Mouse (Mus musculus) layer of hippocampus, adult 2 months (tissue): ENCODE results near the gene Cpa4. TPM values are rescaled to one million over a fixed set of nuclear protein-coding genes. Genes with fewer than 3 reads are reported as not detected.

Experiments used
- DNase-seq, 2 experiments: peaks; one replicate each; pipeline ENCODE4 v3.0.0; 2022; ENCODE audit warnings: low spot score in 2 of 2
- H3K27ac ChIP-seq: fragments of 200-600 bp; 2 replicates; pipeline ENCODE4 v1.8.1; 2022
- H3K4me3 ChIP-seq: fragments of 200-600 bp; 2 replicates; pipeline ENCODE4 v1.8.1; 2022; ENCODE audit warnings: mild to moderate bottlenecking
- CTCF ChIP-seq: fragments of 200-600 bp; conservative IDR thresholded peaks from 2 replicates; pipeline ENCODE4 v1.8.1; 2022; ENCODE audit warnings: antibody characterized with exemption, mild to moderate bottlenecking, moderate library complexity
- total RNA-seq, 2 experiments: library from RNA; stranded (reverse); gene quantifications; 2 replicates each; pipeline ENCODE4 v1.2.3; 2021

Cpa4 gene
- total RNA-seq, 2 experiments from 2014 or later: not detected

DNA sequence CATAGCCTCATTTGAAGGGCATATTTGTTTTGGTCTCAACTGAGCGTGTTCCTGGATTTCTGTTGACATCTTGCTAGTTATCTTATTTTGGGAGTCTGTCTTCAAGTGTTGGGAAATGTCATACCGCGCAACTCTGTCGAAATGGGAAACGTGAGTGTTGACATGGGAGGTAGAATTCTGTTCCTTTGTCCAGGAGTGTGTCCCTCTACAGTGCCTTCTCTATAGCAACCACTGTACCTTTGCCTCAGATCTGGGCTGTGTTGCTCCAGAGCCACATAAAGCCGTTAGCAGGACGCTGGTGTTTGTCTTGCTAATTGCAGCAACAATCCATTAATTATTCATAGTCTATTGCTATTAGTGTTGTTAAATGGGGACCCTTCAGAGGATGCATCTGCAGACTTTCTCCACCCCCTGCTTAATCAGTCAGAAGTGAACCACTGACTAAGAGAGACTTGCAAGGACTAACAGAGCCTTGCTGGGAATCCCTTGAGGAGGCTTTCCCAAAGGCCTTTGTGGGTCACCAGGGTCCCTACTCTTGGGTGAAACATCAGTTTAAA lies 18.8 kb downstream of the Cpa4 start:
- no peak overlapping the region for H3K4me3 ChIP-seq
- TF ChIP-seq CTCF: no peak
- no peak for DNase-seq
- no peak overlapping the region for H3K27ac ChIP-seq

GRCm38 (mm10) chr6:30589819-30590218 lies 21.6 kb downstream of the Cpa4 start:
- Histone ChIP-seq H3K4me3 (no peak overlapping the region), H3K27ac (no peak overlapping the region)
- no peak for DNase-seq
- TF ChIP-seq CTCF: no peak

- Histone ChIP-seq H3K4me3 (no peak overlapping the region), H3K27ac (no peak overlapping the region)
- TF ChIP-seq CTCF: no peak
- no peak for DNase-seq
These were observed 23.8 kb downstream of the Cpa4 start for GRCm38 (mm10) chr6:30591851-30592404.

GRCm38 (mm10) chr6:30592417-30592974 lies 24.3 kb downstream of the Cpa4 start:
- no peak for TF ChIP-seq CTCF
- Histone ChIP-seq H3K4me3 (no peak overlapping the region), H3K27ac (no peak overlapping the region)
- DNase-seq: no peak

DNA sequence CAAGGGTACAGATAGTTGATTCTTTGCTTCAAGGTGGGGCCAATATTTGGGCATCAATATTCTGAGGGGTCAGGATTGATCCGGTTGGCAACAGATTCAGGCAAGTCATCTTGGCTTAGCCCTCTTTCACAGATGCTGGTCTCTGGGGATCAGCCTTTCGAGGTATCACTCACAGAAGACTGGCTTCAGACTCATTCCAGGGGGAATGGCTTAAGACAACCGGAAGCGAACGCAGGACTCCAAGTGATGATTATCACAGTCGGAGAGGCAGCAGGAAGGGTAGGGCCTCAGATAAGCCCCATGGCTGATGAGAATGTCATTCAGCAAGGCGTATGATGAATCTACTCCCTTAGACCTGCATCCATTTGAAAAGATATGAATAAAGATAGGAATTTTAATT lies 26.2 kb downstream of the Cpa4 start:
- no peak for TF ChIP-seq CTCF
- Histone ChIP-seq H3K27ac (no peak overlapping the region), H3K4me3 (no peak overlapping the region)
- no peak for DNase-seq

DNA sequence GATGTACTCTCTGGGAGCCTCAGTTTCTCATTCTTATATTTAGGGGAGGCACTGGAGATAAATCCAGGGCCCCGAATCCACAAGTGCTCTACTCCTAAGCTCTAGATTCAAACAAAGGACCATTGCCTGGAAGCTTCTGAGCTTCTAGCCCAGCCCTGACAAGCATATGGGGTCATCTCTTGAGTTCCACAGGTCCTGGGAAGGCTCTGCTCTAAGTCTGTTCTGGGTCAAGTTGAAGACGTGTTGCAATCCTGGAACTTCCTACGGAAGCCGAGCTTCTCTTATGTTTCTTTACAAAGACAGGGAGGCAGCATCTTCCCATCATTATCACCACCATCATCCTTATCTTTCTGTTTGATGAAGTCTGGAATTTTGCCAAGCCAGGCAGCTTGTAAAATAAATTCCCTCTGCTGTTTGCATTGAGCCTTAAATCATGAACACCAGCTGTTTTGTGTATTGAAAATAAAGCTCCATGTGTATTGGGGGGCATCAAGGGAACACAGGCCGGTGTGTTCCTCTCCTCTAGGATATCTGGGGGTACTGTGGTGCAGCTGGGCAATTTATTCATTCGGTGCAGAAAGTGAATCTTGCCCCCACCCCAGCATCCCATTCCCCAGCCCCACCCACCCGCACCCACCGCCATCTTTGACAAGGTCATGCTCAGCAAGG lies 28.2 kb downstream of the Cpa4 start:
- Histone ChIP-seq H3K4me3 (no peak overlapping the region), H3K27ac (no peak overlapping the region)
- DNase-seq: no peak
- TF ChIP-seq CTCF: no peak

GRCm38 (mm10) chr6:30600033-30600432 lies 31.9 kb downstream of the Cpa4 start:
- Histone ChIP-seq H3K27ac (no peak overlapping the region), H3K4me3 (no peak overlapping the region)
- no peak for TF ChIP-seq CTCF
- DNase-seq: no peak

DNA sequence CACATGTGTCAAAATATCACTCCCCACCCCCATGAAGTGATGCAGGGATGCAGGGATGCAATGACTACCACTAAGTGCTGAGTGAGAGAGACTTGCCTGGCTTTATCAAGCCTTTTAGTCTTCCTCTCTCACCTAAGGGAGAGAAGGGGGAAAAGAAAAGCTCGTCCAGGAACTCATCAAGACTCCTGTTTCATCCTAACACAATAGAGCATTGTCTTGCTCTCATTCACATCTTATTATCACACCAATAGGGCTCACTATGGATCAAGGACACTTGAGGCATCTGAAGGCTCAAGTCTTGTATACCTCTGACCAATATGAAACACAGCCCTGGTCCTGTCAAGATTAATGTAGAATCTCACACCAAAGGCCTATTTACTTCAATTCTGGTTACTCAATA lies 32.8 kb downstream of the Cpa4 start:
- Histone ChIP-seq H3K4me3 (no peak overlapping the region), H3K27ac (no peak overlapping the region)
- no peak for DNase-seq
- no peak for TF ChIP-seq CTCF

- no peak overlapping the region for H3K4me3 ChIP-seq
- TF ChIP-seq CTCF: no peak
- no peak for DNase-seq
- no peak overlapping the region for H3K27ac ChIP-seq
These were observed 36.2 kb downstream of the Cpa4 start for GRCm38 (mm10) chr6:30604342-30604867.

DNA sequence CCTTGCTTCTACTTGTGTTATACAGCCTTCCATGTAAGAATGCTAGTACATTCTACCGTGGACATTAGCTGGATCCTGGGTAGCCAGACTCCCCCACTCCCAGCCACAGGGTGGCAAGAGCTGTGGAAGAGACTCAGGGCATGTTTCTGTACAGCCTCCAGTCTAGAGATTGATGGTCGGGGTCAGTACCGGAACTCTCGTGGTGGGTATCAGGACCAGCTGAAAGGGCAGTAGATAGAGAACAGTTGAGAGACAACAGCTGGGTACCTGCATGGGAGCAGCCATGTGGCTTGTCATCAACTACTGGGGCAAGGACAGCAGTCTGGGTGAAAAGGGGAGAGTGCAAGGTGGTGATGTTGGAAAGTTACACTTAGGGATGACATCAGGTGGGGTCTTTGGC lies 36.9 kb downstream of the Cpa4 start:
- H3K4me3 ChIP-seq: no peak overlapping the region
- TF ChIP-seq CTCF: no peak
- no peak for DNase-seq
- H3K27ac ChIP-seq: no peak overlapping the region

GRCm38 (mm10) chr6:30605672-30606071 lies 37.5 kb downstream of the Cpa4 start:
- DNase-seq: no peak
- H3K4me3 ChIP-seq: no peak overlapping the region
- no peak for TF ChIP-seq CTCF
- no peak overlapping the region for H3K27ac ChIP-seq

DNA sequence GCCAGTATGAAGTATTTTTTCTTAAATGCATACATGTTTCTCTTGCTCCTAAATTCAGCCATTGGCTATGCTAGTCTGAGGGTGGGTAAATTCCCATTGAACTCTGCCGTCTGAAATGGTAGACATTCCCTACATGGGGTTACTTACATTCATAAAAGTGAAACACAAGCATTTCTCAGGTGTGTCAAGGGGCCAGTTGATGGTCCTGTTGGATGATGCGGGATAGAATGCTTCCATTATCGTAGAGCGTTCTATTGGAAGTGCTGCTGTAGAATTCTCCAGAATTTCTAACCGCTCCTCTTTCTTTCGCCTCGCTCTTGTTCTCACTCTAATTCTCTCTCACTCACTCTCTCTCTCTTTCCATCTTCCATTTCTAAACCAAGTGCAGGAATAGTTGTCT lies 42.5 kb downstream of the Cpa4 start, which contains the start of gene Cpa5:
Cpa5 (plus strand) TSS at position 301 of the 400 bp plus-strand sequence.
- no peak within 1 kb of the TSS for H3K4me3 ChIP-seq
- H3K27ac ChIP-seq: no peak within 1 kb of the TSS
- TF ChIP-seq CTCF: no peak
- DNase-seq: no peak

- no peak overlapping the region for H3K27ac ChIP-seq
- H3K4me3 ChIP-seq: no peak overlapping the region
- no peak for DNase-seq
- TF ChIP-seq CTCF: no peak
These were observed 43.0 kb downstream of the Cpa4 start for GRCm38 (mm10) chr6:30611212-30611611.
